Mouse (Mus musculus) NIH3T3 (cell line): ENCODE results near the gene Zfp969.
"Not testable (repeated sequence)": the region's sequence is repeated elsewhere in the genome, so short reads cannot be mapped to it uniquely, and the experiment has no call there.

Experiments
- DNase-seq: peaks from one replicate; pipeline ENCODE4 v3.0.0-alpha.2; 2012; ENCODE audit warnings: low read depth

The Zfp969 gene

GRCm38 (mm10) chr2:175703546-175703945 is at the start of gene Zfp969:
Zfp969 (minus strand) TSS chr2:175703646.
- not testable (repeated sequence) for DNase-seq

DNA sequence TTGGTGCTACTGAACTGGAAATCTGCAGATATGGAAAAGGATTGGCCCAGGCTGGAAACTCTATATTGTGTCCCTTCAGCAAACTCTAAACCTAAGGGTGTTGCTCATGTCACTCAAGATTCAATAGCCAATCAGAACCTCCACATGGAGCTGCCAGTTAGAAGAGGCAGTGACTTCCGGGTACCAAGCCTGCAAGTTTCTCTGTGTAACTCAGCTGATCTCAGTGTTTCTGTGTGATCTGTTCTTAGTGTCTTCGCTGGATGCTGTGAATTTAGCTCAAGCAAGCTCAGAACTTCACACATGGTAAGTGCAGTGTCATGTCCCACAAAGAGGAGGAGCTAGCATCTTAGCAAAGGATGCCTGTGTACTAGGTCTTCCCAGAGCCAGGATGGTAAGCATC is 37.8 kb upstream of the Zfp969 start, which contains the start of gene Gm2007:
Gm2007 (plus strand) TSS at position 301 of the 400 bp plus-strand sequence.
- DNase-seq = not testable (repeated sequence)

DNA sequence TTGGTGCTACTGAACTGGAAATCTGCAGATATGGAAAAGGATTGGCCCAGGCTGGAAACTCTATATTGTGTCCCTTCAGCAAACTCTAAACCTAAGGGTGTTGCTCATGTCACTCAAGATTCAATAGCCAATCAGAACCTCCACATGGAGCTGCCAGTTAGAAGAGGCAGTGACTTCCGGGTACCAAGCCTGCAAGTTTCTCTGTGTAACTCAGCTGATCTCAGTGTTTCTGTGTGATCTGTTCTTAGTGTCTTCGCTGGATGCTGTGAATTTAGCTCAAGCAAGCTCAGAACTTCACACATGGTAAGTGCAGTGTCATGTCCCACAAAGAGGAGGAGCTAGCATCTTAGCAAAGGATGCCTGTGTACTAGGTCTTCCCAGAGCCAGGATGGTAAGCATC is 59.8 kb downstream of the Zfp969 start, which contains the start of gene Gm11007:
Gm11007 (plus strand) TSS at position 301 of the 400 bp plus-strand sequence.
- DNase-seq = not testable (repeated sequence)
